Mouse (Mus musculus) embryo, embryonic 11.5 days (tissue): ENCODE results near the gene Glrp1.

Experiments used
- DNase-seq: peaks from one replicate; pipeline ENCODE4 v3.0.0-alpha.2; 2012; ENCODE audit warnings: low read depth, low spot score

The Glrp1 gene

DNA sequence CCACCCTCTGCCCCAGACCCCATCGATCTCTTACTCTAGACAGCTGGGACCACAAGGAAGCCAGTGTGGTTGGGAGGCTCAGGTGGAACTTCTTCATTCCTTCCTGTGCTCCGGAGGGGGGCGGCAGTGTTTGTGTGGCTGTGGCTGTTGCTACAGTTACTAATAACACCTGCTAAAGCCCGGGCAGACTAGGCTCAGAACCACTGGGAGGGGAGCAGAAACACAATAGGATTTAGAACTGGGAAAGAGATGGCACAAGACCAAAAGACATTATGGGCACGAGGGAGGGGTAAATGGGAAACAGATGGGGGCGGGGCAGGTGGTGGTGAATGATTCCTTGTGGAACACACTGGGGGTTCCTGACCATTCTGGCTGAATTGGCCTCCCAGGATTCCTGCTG is 47.4 kb downstream of the Glrp1 start:
- DNase-seq: no peak

DNA sequence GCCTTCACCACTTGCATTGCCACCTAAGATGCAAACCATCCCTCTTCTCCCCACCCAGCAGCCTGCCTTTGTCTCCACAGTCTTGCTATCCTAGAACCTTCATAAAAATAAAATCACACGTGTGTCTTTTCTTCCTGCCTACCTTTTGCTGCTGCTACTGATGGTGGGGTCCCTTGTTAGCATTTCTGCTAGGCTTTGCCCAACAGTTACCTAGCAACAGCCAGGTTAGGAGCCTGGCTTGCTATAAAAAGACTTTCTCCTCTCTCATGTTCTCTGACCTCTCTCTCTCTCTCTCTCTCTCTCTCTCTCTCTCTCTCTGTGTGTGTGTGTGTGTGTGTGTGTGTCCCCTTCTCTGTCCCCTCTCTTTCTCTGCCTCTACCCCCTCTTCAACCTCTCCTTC is 48.8 kb downstream of the Glrp1 start:
- no peak for DNase-seq

DNA sequence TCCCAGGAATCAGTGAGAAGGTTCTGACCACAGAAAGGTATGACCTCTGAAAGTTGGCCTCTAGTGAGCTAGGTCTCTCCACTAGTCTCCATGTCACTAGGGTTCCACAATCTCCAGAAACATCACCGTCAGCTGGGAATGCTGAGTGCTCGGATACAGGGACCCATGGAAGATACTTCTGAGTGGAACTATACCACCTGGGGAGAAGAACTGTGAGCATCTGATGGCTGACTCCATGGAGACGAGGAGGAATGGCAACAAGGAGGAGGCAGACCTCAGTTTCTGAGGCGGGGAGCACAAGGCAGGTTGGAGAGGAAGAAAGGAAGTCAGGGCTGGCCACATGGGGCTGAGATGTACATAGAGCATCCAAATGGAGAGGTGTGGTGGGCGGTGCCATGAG is 50.2 kb downstream of the Glrp1 start:
- no peak for DNase-seq

DNA sequence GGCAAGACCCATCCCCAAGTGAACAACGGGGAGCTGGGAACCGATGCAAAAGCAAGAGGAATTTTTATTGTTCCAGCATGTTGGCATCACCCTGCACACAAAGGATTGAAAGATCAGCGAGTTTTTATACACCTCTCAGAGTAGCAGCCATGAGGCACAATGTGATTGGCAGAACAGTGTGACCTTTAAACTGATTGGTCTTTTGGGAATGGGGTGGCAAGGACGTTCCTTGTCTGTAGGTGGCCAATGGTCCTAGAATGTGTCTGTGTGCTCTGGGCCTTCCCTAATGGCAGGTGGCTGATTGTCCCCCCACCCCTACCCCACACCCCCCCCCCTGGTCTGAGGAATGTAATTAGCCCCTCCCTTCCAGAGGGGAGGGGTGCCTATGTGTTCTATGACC is 50.7 kb downstream of the Glrp1 start:
- DNase-seq: no peak

DNA sequence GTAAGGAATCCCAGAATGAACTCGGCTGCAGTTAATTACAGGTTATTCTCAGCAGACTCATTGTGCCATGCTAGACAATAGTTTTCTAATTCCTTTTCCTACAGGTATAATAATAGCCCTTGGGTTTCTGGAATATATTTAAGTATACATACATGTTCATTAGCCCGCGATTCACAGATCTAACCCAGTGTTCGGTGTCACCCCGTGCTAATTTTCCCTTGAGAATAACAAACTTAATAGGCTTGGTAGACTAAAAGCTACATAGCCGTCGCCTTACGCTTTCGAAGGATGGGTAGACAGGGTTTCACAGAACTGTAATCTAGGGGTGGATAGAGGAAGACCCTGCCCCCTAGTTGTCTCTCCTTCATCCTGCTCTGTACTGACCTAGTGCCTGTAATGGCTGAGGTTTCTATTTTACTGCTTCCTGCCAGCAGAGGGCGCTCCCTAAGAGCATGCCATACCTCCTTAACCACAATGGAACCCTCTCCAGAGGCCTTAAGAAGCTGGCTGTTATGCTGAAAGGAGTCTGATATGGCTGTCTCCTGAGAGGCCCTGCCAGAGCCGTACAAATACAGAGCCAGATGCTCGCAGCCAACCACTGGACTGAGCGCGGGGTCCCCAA is 53.3 kb downstream of the Glrp1 start:
- peak; percentile 71 for DNase-seq

DNA sequence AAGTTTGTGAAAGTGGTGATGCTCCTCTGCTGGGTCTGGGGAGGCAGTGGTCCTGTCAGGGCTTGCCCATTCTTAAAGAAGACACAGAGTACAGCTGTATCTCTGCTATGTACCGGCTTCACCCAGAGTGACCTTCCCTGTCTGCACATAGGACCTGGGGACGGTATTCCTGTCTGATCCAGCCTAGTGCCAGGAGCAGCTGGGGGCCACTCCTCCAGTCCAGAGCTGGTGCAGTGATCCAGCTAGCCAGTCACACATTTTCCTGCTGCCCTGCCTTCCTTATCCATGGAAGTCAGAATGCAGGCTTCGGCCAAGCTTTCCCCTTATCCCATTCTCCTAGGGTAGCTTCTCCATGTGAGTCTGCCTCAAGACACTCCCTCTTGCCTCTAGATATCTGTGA is 54.1 kb downstream of the Glrp1 start:
- DNase-seq: no peak

DNA sequence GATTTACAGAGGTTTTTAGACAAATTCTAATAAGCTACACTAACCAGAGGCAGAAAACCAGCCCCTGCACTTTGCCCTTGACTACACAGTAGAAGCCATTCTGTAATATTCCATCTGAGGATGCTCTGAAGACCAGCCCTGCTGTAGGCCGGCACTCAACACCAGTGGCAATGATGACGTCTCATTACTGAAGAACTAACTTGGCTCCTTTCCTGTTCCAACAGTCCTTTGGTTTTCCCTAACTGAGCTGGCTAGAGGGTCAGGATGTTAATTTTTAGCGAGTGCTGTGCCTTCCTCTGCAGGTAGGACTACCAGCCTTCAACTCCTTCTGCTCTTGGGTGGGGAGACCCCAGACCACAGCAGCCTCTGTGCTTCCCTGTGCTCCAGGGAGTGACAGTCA is 55.2 kb downstream of the Glrp1 start:
- DNase-seq: no peak

DNA sequence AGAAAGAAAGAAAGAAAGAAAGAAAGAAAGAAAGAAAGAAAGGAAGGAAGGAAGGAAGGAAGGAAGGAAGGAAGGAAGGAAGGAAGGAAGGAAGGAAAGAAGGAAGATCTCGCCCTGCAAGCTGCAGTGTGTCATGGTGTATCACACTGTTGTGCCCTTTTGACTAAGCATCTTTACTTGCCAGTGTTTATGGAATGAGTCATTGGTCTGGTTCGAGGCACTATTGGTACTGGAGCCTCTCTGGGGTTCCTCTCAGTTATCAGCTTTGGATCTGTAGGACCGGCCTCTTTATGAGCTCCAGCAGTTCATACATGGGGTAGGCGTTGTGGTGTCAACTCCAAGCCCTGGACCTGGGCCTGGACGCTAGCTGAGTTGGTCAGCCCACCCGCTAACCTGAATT is 57.7 kb downstream of the Glrp1 start:
- DNase-seq: no peak

DNA sequence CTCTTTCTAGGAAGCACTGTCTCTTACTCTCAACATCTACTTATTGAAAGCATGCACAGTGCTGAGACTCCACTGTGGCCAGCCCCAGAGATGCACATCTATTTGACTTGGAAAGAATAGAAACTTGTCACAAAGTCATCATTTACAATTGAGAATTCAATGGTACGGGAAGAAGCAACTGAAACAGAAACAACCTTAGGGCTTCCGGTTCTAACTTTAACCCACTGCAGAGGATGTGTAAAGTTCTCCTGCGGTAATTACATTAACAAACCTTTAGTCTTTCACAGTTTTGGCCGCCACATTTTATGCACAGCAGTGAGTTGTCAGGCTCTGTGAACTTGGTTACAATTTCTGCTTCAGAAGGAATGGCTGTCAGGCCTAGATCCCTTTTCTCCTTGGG is 59.2 kb downstream of the Glrp1 start:
- DNase-seq: no peak
